Mouse (Mus musculus): Measurements from ENCODE around the gene Mthfr.
A peak's percentile ranks its signal among the peaks of the same experiment; 100 is the strongest.

Gene Mthfr

GRCm38 (mm10) chr4:148038600-148039253 is at the start of gene Mthfr, which contains the start of gene Clcn6:
TSS of gene Mthfr (plus strand) at chr4:148039077.
TSS of gene Clcn6 (minus strand) at chr4:148038821.
- peak; percentile 100 for DNase-seq

DNA sequence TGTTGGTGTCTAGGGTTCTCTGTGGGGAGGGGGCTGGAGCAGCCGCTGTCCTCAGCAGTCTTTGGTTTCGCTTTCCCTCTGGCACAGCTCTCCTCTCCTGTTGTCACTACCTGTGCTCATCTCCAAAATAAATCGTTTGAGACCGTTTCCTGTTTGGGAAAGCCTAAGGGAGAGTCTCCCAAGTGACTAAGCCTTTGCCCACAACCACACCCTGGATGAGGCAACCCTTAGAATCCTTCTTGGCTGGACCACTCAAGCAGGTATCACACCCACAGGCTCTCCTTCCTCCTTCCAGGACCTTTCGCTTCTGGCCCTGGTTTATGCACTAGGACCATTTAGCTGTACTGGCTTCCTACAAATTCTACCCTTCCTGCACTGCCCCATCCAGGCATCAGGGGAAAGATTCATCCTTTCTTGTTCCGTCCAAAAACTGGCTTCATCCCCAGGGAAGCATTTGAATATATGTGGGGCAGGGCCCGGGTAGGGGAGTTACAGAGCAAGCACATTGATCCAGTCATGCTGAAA is 45.2 kb upstream of the Mthfr start:
- no peak for DNase-seq

- DNase-seq = no peak
Measured at GRCm38 (mm10) chr4:147995311-147995710, 43.6 kb upstream of the Mthfr start.

GRCm38 (mm10) chr4:148000202-148000772 is 38.6 kb upstream of the Mthfr start, which contains the start of gene Nppa:
TSS of gene Nppa (plus strand) at chr4:148000722.
- DNase-seq = no peak

- no peak for DNase-seq
Measured at GRCm38 (mm10) chr4:148001013-148001789, 37.7 kb upstream of the Mthfr start.

- DNase-seq = no peak
Measured at GRCm38 (mm10) chr4:148001866-148002265, 37.0 kb upstream of the Mthfr start.

DNA sequence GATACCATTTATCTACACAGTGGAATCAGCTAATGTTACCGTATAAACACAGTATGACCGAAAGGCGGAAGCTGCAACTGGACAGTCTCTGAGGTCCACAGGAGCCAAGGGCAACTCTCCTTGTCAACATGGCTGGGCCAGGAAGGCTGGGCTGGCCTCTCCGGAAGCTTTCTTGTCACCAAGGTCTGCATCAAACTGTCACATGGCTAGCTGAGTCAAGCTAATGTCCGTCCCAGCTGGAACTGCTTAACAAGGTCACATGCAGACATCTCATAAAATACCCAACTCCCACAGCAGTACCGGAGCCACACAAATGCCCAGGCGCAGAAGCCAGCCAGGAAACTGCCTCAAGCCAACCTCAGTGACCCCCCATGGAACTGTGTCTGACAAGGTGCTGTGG is 34.5 kb upstream of the Mthfr start:
- no peak for DNase-seq

GRCm38 (mm10) chr4:148008412-148008811 is 30.5 kb upstream of the Mthfr start:
- DNase-seq = peak; percentile 52

- DNase-seq = no peak
Measured at GRCm38 (mm10) chr4:148009641-148010040, 29.2 kb upstream of the Mthfr start.

- DNase-seq = no peak
Measured at GRCm38 (mm10) chr4:148011332-148011731, 27.5 kb upstream of the Mthfr start.

DNA sequence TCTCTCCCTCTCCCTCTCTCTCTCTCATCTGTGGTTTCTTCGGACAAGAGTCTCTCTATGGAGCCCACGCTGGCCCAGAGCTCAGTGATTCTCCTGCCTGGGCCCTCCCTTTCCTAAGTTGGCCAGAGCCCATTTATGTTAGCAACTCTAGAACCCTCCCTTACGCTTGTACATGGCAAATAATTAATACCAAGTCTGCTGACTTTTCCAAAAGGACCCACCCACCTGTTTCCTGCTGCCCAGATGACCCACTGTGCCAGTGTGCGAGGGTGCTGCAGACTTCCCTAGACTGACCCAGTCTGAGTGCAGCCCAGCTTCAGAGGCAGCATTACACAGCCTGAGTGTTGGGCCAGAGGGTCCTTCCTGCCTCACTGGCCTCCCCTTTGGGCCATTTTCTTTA is 26.7 kb upstream of the Mthfr start:
- DNase-seq = peak; percentile 42

GRCm38 (mm10) chr4:148015418-148015817 is 23.5 kb upstream of the Mthfr start:
- DNase-seq = no peak

DNA sequence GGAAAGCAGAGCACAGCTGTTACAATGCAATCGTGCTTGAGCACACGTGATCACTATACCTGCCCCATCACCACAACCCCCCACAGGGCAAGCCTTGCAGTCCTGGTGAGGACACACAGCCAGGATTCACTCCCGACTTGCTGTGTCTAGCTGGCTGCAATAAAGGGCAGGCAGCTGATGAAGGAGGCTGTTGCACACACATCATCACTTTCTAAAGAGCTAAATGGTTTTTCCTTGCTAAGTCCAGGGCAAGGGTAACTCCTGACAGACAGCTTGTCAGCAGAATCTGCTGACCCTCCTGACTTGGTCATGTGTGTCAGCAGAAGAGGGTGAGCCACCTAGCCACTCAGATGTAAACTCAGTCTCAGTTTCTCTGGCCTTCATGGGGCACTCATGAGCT is 21.9 kb upstream of the Mthfr start:
- DNase-seq = peak; percentile 50

GRCm38 (mm10) chr4:148018410-148018809 is 20.5 kb upstream of the Mthfr start:
- no peak for DNase-seq

GRCm38 (mm10) chr4:148024003-148024402 is 14.9 kb upstream of the Mthfr start:
- DNase-seq = peak; percentile 67

GRCm38 (mm10) chr4:148029297-148029696 is 9.6 kb upstream of the Mthfr start:
- DNase-seq = peak; percentile 33

GRCm38 (mm10) chr4:148030506-148030905 is 8.4 kb upstream of the Mthfr start:
- peak; percentile 70 for DNase-seq

GRCm38 (mm10) chr4:148033858-148034410 is 4.9 kb upstream of the Mthfr start:
- no peak for DNase-seq

DNA sequence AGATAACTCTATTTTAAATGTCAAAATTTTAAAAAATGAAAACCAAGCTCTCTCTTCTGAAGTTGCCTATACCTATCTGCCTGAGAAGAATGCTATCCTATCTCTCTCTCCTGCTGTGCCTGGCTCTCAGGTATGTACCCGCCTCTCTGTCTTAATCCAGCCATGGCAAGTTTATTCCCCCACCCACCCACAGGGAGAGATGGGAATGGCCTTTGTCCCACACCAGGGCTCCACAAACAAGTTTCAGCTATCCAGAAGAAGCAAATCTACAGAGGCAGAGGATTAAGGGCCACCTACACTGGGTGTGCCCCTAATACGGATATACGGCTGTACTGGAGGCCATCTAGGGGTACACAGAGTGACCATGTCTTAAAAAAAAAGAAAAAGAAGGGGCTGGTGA is 3.4 kb upstream of the Mthfr start:
- peak; percentile 42 for DNase-seq

DNA sequence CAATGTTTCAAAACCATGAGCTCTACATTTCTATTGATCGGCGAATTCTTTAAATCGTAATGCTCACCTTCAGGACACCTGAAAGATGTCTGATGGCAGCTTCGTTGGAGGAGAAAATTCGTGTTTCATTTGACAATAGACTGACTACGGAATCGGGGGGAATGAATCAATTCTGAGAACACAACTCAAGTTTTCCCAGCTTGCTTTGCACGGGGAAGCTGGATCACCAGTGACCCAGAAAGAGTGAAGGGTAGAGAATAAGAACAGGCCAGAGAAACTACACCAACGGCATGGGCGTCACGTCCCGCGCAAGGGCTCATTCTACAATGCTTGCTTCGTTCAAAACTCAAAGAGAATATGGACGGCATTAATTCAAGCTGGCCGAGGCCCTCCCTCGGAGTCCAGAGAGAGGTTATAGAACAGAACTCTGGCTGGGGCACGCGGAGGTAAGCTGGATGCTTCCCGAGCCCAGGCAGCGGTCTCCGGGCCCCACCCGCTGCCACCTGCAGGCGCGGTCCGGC is 738 bp upstream of the Mthfr start:
- DNase-seq = no peak

GRCm38 (mm10) chr4:148039254-148040028 is 564 bp downstream of the Mthfr start:
- peak; percentile 16 for DNase-seq

All from kidney, postnatal 14 days (tissue).